21 mouse cellular contexts compared by ENCODE assay signal in the genomic region with DNA sequence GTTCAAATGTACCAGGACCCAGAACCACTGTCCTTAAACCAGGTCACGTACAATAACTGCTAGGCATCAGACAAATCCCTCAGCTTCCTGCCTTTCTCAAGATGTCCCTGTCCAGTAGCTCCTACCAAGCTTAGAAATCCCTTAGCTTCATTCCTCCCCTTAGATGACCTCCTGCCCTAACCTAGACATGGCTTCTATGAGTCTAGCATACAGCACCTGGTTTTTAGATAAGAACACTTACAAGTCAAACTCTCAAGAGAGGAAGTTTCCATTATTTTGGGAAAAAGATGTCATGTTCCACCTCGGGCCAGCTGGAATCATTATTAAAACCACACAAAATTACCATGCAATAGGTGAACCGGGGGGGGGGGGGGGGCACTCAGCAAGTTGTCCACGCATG.
DNase-seq lines count a peak whose midpoint lies in the region; ATAC-seq and TF ChIP-seq lines count a peak whose summit lies in the region.
"Had no signal": no experiment of that assay in that cellular context is flagged by ENCODE, and none has a peak within 500 bp of the region (broad histone marks: within the 10 kb centered on the region; RNA-seq: fewer than 3 reads in every experiment).

No protein-coding gene starts in this region.

- no peaks in the 10 kb centered on the region for H3K9me3 ChIP-seq in heart, embryonic 12.5 days (replicated peaks)
- no peaks in the 10 kb centered on the region for H3K9me3 ChIP-seq in limb, embryonic 10.5 days (replicated peaks)
- H3K9me3 ChIP-seq: embryonic facial prominence, embryonic 13.5 days; embryonic facial prominence, embryonic 15.5 days; forebrain, embryonic 10.5 days; forebrain, embryonic 12.5 days had no signal

- H3K27me3 ChIP-seq in heart, adult 2 months (ENCODE audit: control insufficient read depth, insufficient read depth, low read length), result no peaks in the 10 kb centered on the region
- H3K27me3 ChIP-seq in heart, embryonic 12.5 days (replicated peaks), result no peaks in the 10 kb centered on the region
- H3K27me3 ChIP-seq in limb, embryonic 10.5 days (ENCODE audit: low read depth, poor library complexity, severe bottlenecking), result no peaks in the 10 kb centered on the region
- H3K27me3 ChIP-seq: embryonic facial prominence, embryonic 13.5 days; embryonic facial prominence, embryonic 15.5 days; forebrain, embryonic 12.5 days had no signal

- DNase-seq in heart, adult 2 months, result peak in 1 of 2 experiments; percentile 10
- DNase-seq in heart, adult 9 months (ENCODE audit: low spot score in 2 of 2), result peak; percentile 22 to 79
- no peak for DNase-seq in heart, postnatal 36 days
- DNase-seq in limb, embryonic 10.5 days (ENCODE audit: low spot score), result peak; percentile 25
- DNase-seq in frontal cortex, adult 2 months (ENCODE audit: extremely low spot score in 1 of 2, low spot score in 1 of 2), result no peak
- DNase-seq: adrenal gland, adult 2 months; adrenal gland, postnatal 10 days; adrenal gland, postnatal 25 days; cerebellum, adult 11-12 months; cerebellum, adult 2 months; cerebellum, adult 9-10 months; cerebellum, postnatal 10 days; cerebellum, postnatal 25 days had no signal

- no peak for ATAC-seq in heart, embryonic 12.5 days (ENCODE audit: insufficient number of reproducible peaks, low FRiP score)
- ATAC-seq: forebrain, embryonic 14.5 days; forebrain, embryonic 16.5 days had no signal

- no peak for TF ChIP-seq POLR2A in heart, adult 2 months (IDR thresholded peaks at IDR 0.05; ENCODE audit: insufficient read depth, low read depth, low read length)

- no peak overlapping the region for H3K9ac ChIP-seq in heart, adult 2 months (ENCODE audit: low read depth, low read length)
- no peak overlapping the region for H3K9ac ChIP-seq in heart, embryonic 12.5 days
- H3K9ac ChIP-seq: embryonic facial prominence, embryonic 13.5 days; embryonic facial prominence, embryonic 15.5 days; forebrain, embryonic 12.5 days had no signal

- no peak for TF ChIP-seq CTCF in heart, adult 2 months (IDR thresholded peaks at IDR 0.05)

- peaks cover 3% of the 10 kb centered on the region; the same call in 1 of the 2 replicates for H3K36me3 ChIP-seq in heart, adult 2 months (ENCODE audit: control insufficient read depth, insufficient read depth, low read length)
- H3K36me3 ChIP-seq in heart, embryonic 12.5 days, result no peaks in the 10 kb centered on the region
- H3K36me3 ChIP-seq in limb, embryonic 10.5 days, result no peaks in the 10 kb centered on the region
- H3K36me3 ChIP-seq: embryonic facial prominence, embryonic 13.5 days; embryonic facial prominence, embryonic 15.5 days; forebrain, embryonic 10.5 days; forebrain, embryonic 12.5 days had no signal

- H3K4me2 ChIP-seq in heart, embryonic 12.5 days, result no peak overlapping the region
- H3K4me2 ChIP-seq: embryonic facial prominence, embryonic 13.5 days; embryonic facial prominence, embryonic 15.5 days; forebrain, embryonic 12.5 days had no signal

- H3K79me2 ChIP-seq in heart, adult 2 months (replicated peaks; ENCODE audit: control insufficient read depth, insufficient read depth, low read length), result no peaks in the 10 kb centered on the region

- 61% methylated on average over 4 of the region's 4 CpGs for WGBS in heart, adult 2 months
- 85% methylated on average over 4 of the region's 4 CpGs for WGBS in heart, embryonic 12.5 days
- WGBS in limb, embryonic 10.5 days, result 90% methylated on average over 4 of the region's 4 CpGs

- intact Hi-C loops in heart, adult 2 months (cut with DNase I), result loop anchor here (5.0 kb wide), 3 partner anchors 51 to 149 kb away; no protein-coding TSS in a partner anchor
- intact Hi-C loops in heart, postnatal 36 days (cut with DNase I), result loop anchor here (5.0 kb wide), 2 partner anchors 89 to 149 kb away; no protein-coding TSS in a partner anchor

- H3K4me3 ChIP-seq in heart, adult 2 months, result no peak overlapping the region
- no peak overlapping the region for H3K4me3 ChIP-seq in heart, embryonic 12.5 days
- no peak overlapping the region for H3K4me3 ChIP-seq in limb, embryonic 10.5 days
- H3K4me3 ChIP-seq: embryonic facial prominence, embryonic 13.5 days; embryonic facial prominence, embryonic 15.5 days; erythroblast, embryonic 14.5 days; forebrain, embryonic 10.5 days; forebrain, embryonic 12.5 days had no signal

- H3K27ac ChIP-seq in heart, adult 2 months, result peak overlapping the region; percentile 60
- H3K27ac ChIP-seq in heart, embryonic 12.5 days (ENCODE audit: poor library complexity, severe bottlenecking), result no peak overlapping the region
- H3K27ac ChIP-seq in limb, embryonic 10.5 days, result 0 out of 2 replicates have a peak overlapping the region, but pooled peaks have one; percentile 30
- H3K27ac ChIP-seq: embryonic facial prominence, embryonic 13.5 days; embryonic facial prominence, embryonic 15.5 days; forebrain, embryonic 10.5 days; forebrain, embryonic 12.5 days had no signal

- H3K4me1 ChIP-seq in heart, adult 2 months (ENCODE audit: control insufficient read depth, insufficient read depth, low read length), result peaks cover 10% of the 10 kb centered on the region
- 0 out of 2 replicates have a peak, but pooled peaks cover 3% of the 10 kb centered on the region for H3K4me1 ChIP-seq in heart, embryonic 12.5 days (replicated peaks)
- H3K4me1 ChIP-seq in limb, embryonic 10.5 days, result peaks cover 44% of the 10 kb centered on the region
- H3K4me1 ChIP-seq: forebrain, embryonic 10.5 days; forebrain, embryonic 12.5 days had no signal

- no peak for TF ChIP-seq EP300 in heart, adult 2 months (IDR thresholded peaks at IDR 0.05; ENCODE audit: insufficient read depth, low read depth, low read length)

Comparison
In these comparisons a context has a peak if more than half of its experiments do, and no peak if none do; other contexts are left out.
1. DNase-seq: peak in heart, adult 9 months (2 of 2) and limb, embryonic 10.5 days (single experiment); none in heart, postnatal 36 days (0 of 2) and frontal cortex, adult 2 months (0 of 2).